Mouse (Mus musculus) heart, adult 18-20 months (tissue): Measurements from ENCODE around the gene Klhl10. TPM values are rescaled to one million over a fixed set of nuclear protein-coding genes. Genes with fewer than 3 reads are reported as not detected.

ENCODE experiments used
- DNase-seq, 2 experiments: peaks; one replicate each; pipeline ENCODE4 v3.0.0; 2021 to 2022; ENCODE audit warnings: mixed read lengths in 1 of 2
- microRNA-seq, 2 experiments: library from miRNA; unstranded; fragments of <30 nt; microRNA quantifications; one replicate each; pipeline ENCODE4 v1.2.0; 2022
- total RNA-seq, 2 experiments: library from RNA; stranded (reverse); gene quantifications; 2 replicates each; pipeline ENCODE4 v1.2.3; 2021

Gene Klhl10
- total RNA-seq, 2 experiments from 2014 or later = 0.60 to 0.95 TPM

DNA sequence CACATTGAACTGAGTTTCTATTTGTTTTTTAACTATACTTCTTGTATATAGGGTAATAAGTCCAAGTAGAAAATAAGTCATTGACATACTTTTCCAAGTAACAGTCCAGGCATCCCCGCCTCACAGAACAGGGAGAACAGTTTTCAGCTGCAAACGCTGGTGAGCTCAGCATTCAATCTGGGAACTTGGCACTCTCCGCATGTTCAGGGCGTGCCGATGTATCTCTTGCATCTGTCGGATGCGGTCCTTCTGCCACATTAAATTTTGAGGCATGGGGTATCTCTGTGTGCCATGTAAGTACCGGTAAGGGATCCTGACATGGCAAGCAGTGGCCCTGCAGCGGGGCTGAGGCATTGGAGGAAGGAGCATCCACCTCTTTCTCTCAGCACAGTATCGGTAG, 21.0 kb downstream of the Klhl10 start:
- DNase-seq = no peak

DNA sequence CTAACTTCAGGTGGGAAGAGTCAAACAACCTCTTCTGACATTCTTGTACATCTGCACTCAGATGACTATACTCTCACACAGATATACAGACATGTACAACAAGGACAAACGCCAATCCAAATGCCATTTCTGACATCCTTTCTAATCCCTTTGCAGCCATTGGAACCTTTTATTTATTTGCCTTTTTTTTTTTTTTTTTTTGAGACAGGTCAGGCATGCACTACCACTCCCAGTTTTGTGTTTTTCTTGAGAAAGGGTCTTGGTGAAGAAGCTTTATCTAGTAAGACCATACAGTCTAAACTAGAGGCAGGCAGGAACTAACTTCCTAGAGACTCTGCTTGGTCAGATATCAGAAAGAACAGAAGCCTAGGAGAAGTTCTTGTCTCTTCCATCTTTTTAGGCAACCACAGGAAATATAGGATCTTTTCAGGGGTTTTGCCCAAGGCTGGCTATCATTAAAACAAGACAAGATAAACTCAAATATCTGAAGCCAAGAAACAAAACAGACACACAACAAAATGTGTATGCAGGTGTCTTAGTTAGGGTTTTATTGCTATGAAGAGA, 23.6 kb downstream of the Klhl10 start:
- DNase-seq = no peak

DNA sequence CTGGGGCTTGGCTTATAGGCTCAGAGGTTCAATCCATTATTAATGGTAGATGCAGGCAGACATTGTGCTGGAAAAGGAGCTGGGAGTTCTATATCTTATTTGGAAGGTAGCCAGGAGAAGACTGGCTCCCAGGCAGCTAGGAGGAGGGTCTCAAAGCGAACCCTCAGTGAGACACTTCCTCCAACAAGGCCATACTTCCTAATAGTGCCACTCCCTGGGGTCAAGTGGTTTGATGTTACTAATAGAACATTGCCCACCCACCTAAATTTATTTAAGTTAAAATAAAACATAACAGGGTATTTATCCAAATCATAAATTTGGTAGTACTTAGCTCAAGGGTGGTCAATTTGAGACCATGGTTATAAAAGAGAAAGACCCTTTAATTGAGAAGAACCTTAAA, 24.1 kb downstream of the Klhl10 start:
- DNase-seq = no peak

DNA sequence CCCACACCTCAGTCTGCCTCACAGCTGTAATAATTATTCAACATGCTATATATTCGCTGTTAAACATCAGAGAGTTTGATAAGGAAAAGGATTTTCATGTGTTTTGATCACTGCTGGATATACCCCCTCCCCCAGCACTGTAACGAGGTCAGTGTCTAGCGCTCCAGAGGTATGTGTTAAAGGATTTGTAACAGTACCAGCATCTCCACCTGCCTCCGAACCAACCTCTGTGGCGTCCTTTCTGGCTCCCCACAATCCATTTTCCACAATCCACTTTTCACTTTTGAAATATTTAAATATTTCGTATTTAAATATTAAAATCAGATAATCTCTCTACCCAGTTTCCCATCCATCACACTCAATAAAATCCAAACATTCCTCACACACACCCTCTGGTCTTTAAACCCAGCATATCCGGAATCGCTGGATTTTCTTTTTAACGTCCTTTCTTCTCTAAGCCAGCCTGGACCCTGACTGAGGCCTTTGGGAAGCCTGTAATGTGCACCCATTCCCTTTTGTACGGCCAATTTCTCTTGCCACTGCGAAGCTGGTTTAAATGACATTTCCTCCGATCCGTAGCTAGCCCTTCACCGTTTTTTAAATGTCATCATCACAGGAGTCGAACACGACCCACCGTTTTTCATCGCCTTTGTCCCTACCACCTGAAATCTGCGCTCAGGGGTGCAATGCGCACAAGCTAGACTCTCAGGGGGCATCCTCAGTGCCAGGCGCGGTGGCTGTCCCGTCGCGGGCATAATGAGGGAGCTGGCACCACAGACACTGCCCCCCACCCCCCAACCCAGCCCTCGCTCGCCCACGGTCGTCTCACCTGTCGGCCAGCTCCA, 29.9 kb downstream of the Klhl10 start:
- DNase-seq = no peak

DNA sequence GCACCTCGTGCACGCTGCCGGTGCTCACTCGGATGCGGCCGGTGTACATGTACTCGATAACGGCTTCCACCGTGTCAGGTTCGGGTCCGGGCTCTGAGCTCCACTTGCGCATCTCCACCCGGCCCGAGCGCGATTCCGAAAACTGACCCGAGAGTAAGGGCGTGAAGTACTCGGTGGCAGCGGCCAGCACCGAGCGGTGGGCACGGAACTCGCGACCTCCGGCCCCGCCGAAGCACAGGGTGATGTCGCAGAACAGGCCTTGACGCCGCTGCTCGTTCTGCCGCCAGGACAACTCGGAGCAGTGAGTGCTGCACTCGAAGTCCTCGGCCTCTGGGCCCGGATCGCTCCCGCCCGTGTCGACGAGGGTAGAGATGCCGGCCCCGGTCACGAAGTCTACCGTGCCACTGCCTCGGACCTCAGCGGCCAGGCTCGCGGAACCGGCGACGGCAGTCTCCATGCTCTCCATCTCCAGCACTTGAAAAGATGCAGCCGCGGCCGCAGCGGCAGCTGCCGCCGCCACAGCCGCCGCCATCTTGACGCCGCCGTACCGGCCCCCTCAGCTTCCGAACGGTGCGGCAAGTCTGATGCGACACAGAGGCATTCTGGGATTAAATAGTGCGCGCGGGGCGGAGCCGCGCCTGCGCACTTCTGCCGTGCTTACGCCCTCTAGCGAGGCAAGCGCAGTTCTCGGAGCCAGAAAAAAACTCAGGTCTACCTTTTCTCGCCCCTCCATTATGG, 30.6 kb downstream of the Klhl10 start, which contains the start of gene Klhl11:
Klhl11 (minus strand) TSS at position 545 of the 738 bp plus-strand sequence.
- peak; percentile 93 to 94 for DNase-seq

DNA sequence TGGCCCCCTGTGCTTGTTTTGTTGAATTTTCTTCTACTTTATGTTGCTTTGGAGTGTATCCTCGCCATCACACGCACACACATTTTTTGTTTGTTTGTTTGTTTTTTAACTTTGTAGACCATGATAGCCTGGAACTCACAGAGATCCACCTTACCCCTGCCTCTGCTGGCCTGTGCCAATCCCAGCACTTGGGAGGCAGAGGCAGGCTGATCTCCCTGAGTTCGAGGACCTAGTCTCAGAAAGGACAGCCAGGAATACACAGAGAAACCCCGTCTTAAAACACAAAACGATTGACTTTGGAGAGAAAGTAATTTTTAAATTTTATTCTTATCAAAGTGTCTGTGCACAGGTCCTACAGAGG, 31.2 kb downstream of the Klhl10 start:
- DNase-seq = no peak

DNA sequence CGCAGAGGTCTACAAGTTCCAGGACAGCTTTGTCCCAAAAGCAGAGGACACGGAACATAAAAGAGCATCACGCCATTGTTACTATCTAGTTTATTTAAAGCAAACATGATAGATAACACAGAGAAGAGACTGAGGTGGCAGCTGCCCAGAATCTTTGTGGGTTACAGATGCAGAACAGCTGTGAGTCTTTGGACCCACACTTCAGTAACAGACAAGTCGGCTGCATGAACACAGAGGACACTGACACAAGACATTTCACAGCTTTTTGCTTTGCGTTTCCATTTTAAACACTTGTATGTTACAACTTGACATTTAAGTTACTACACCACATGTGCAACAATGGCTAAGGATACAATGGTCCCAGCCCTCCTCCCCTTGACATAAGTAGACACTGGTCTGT, 34.6 kb downstream of the Klhl10 start:
- DNase-seq = no peak

DNA sequence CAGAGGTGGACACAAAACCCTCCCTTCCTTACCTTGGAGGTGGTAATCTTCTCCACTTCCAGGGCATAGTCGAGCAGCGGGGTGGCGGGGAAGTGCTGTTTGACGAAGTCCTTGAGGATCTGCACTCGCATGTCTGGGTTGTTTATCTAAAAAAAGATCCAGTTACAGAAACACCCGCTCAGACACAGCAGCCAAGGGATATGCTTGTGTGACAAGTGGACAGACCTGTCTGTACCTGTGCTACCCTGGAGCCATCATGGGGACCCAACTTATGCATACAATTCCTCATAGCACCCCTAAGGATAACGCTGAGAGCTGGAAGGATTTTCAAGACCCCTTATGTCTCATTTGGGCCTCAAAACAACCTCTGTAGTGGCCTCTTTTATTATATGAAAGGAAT, 37.4 kb downstream of the Klhl10 start:
- DNase-seq = no peak

DNA sequence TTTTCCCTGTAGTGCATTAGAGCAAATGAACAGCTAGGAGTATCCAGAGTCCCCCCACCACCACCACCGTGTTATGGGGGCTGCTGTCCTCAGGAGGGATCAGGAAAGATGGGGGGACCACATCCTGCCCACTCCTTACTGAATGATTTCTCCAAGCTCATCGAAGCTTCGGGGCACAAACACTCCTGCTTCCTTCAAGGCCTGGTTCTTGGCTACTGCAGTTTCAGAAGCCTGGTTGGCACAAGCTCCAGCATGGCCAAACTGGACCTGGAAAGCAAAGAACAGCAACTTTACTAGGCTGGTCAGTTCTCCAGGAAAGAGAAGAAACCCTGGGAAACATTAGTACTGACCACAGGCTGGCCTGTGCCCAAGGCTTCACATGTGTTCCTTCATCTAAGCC, 42.7 kb downstream of the Klhl10 start:
- DNase-seq = no peak

DNA sequence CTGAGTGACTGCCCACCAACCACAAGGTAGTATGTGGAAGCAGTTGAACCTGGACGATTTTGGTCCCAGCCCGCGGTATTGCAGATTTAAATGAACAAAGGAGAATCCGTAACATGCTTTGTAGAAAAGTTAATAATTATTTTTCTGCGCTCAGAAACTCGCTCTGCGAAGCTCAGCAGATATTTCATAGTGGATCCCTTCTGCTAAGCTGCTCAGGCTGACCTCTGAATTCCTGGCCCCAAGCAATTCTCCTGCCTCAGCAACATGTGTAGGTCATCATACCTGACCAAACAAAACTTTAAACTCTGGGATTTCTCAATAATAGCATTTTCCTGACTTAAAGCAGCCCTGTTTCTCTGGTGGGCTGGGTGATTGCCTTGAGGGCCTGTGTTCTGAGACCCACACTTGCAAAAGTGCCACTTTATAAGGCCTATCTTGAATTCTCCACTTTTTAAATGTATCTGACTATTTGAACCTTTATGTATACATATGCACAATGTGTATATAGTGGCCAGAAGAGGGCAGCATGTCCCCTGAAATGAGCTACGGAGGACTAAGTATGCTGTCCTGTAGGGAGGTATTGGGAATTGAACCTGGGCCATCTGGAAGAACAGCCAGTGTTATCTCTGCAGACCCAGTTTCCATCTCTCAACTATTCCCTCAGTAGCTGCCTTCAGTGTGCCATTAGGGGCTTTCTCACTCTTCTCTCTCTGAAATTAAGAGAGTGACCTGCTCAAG, 44.3 kb downstream of the Klhl10 start:
- DNase-seq = peak in 1 of 2 experiments; percentile 32

DNA sequence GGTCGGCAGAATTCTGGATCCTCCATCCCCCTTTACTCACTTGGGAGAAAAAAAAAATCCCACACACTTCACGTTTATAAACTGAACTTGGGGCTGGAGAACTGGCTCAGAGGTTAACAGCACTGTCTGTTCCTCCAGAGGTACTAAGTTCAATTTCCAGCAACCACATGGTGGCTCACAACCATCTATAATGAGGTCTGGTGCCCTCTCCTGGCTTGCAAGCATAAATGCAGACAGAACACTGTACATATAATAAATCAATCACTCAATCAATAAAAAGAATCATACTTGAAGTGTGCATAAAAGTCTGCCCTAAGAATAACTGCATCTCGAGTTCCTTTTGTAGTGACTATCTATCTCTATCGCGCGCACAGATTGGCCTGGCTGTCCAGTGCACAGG, 49.2 kb downstream of the Klhl10 start:
- no peak for DNase-seq

DNA sequence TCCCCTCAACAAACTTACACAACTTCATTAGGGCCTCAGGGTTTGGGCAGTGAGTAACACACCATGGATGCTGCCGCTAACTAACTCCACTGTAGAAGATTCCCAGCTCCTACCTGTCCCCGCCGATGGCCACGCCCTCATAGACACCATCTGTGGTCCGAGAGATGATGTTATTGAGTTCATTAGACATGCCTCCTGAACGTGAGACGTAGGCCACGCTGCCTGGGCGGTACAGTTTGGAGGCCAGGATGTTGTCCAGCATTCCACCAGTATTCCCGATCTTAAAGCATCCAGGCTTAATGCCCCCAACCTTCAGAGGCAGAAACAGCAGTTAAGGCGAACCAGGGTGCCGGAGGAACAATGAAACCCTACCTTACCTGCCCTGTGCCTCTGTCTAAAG, 52.1 kb downstream of the Klhl10 start:
- DNase-seq = no peak

DNA sequence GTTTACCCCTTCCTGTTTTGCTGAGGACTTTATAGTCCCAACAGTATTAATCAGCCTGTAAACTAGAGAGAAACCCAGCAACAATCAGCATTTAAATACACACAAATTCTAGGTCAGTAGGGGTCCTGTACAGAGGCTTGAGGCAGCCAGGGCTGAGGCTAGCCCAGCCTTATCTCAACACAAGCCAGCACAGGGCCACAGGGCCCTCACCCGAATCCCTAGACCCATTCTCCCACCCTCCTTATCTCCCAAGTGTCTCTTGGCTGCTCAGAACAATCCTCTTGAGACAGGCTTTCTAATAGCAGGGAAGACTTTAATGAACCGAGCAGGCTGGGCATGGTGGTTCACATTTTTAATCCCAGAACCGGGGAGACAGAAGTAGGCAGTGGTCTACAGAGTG, 58.5 kb downstream of the Klhl10 start:
- DNase-seq = no peak

DNA sequence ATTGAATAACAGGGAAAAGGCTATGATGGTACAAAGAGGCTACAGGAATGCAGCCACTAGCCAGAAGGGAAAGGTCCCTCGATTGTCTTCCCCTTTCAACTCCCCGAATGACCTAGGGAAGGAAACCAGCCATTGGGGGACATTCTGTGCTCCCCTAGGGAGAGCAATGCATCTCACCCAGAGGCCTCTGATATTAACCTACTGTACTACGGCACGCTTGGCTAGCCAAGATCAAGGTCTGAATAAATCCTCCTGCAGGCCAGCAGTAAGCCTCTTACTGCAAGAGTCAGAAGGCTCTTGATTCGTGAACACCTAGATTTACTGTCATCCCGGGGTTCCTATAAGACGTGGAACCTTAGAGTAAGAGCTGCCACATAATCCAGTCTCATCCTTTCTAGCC, 58.9 kb downstream of the Klhl10 start:
- DNase-seq = no peak

DNA sequence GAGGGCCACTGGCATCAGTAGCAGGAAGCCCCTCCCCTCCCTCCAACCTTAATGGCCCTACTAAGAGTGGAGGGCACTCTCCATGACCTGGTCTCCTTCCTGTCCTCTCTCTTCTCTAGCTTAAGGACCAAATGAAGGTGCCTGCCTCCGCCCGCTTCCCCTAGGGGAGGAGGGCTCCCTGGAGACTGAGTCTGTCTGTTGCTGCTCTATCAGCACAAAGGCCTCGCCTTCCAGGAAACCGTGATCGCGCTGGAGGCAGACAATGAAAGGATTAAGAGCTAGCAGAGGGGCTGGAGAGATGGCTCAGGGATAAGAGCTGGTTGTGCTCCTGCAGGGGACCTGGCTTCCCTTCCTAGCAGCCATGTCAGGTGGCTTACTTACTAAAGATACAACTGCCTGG, 59.6 kb downstream of the Klhl10 start:
- DNase-seq = no peak

DNA sequence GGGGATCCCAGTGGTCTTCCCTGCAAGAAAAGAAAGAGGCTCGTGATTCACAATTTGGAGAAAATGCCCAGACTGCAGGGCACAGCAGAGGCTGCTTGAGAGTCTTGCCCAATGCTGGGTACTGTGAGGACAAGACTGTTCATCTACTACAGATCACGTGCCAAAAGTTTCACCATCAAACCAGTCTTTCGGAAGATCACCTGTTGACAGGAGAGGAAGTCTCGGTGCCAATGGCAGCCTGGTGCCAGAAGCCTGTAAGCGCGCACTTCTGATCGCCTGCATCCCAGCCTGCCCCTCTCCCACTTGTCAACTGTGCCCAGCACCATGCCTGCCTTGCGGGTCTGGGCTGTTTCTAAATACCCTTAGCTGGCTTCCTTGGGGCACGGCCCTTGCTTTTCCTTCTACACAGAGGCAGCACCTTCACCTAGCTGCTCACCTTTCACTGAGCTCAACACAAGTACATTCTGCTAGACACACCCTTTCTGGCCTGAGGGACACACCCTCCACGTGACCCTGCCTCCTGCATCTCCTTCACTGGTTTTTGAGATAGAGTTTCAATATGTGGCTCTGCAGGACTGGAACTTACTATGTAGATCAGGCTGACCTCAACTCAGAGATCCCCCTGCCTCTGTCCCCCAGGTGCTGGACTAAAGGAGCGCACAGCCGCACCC, 63.4 kb downstream of the Klhl10 start:
- no peak for DNase-seq

DNA sequence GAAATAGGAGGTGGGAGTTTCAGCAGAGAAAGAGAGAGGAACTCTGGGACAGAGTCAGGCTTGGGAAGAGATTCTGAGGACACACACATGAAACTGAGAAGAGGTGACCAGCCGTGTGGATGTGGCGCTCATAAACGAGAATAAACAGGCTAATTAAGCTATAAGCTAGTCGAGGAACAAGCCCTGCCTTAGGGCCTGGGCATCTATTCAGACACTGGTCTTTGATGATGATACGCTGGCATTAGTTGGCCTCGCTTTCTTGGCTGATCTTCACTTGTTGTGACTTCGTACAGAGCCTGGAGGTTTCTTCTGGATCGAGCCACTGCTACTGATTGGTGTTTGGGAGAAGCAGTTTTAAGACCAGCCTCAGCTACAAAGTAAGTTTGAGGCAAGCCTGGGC, 64.3 kb downstream of the Klhl10 start:
- DNase-seq = no peak

Small RNA genes within 50 kb of the gene (microRNA-seq; reads per million reads assigned to microRNA genes)
- gene Gm27374 = 0 reads per million in 2 experiments
- gene Mir7116 = 0 reads per million in 2 experiments

Other genes with a start within 250 kb of the Klhl10 start
- not detected for gene Krt9, start 248.7 kb upstream of the Klhl10 start, total RNA-seq
- gene Krt14, start 234.4 kb upstream of the Klhl10 start, total RNA-seq = not detected
- not detected for gene Krt16, start 193.0 kb upstream of the Klhl10 start, total RNA-seq
- gene Krt17, start 180.9 kb upstream of the Klhl10 start, total RNA-seq = under 1 TPM in 1 of 2 experiments, not detected in 1; 0.31 TPM
- gene Krt42, start 172.0 kb upstream of the Klhl10 start, total RNA-seq = not detected
- gene Eif1, start 122.0 kb upstream of the Klhl10 start, total RNA-seq = 1,000 to 10,000 TPM; 1,847 to 1,982 TPM
- not detected for gene Gast, start 107.5 kb upstream of the Klhl10 start, total RNA-seq
- 1 to 10 TPM; 1.8 to 1.9 TPM for gene Hap1, start 85.8 kb upstream of the Klhl10 start, total RNA-seq
- 100 to 1,000 TPM; 208 to 239 TPM for gene Jup, start 44.2 kb upstream of the Klhl10 start, total RNA-seq
- 10 to 100 TPM; 13.2 to 15.2 TPM for gene P3h4, start 27.1 kb upstream of the Klhl10 start, total RNA-seq
- 1 to 10 TPM; 7.2 to 7.4 TPM for gene Fkbp10, start 26.2 kb upstream of the Klhl10 start, total RNA-seq
- gene Nt5c3b, start 109 bp upstream of the Klhl10 start, total RNA-seq = 10 to 100 TPM; 17.9 to 24.7 TPM
- 1 to 10 TPM; 7.2 to 7.7 TPM for gene Klhl11, start 30.8 kb downstream of the Klhl10 start, total RNA-seq
- 10 to 100 TPM; 35.6 to 80.9 TPM for gene Acly, start 86.1 kb downstream of the Klhl10 start, total RNA-seq
- gene Ttc25, start 103.7 kb downstream of the Klhl10 start, total RNA-seq = under 1 TPM; 0.17 to 0.46 TPM
- gene Cnp, start 133.0 kb downstream of the Klhl10 start, total RNA-seq = 1 to 10 TPM; 6.1 to 7.7 TPM
- gene Nkiras2, start 177.3 kb downstream of the Klhl10 start, total RNA-seq = 10 to 100 TPM; 48.6 to 50.6 TPM
- 100 to 1,000 TPM; 126 to 128 TPM for gene Dnajc7, start 178.3 kb downstream of the Klhl10 start, total RNA-seq